Mouse (Mus musculus) erythroblast, embryonic 14.5 days (primary cell): ENCODE results near the gene Zfp366.

Experiments used
- GATA1 ChIP-seq: IDR thresholded peaks from 2 replicates; pipeline ENCODE4 v1.6.1; 2012; ENCODE audit warnings: low read length, inconsistent platforms, mixed read lengths
- TAL1 ChIP-seq: IDR thresholded peaks from 3 replicates; pipeline ENCODE4 v1.6.1; 2012; ENCODE audit warnings: low read length, inconsistent platforms, mixed read lengths

GRCm38 (mm10) chr13:99222476-99222875 is 37.9 kb downstream of the Zfp366 start:
- TF ChIP-seq GATA1 (no peak), TAL1 (no peak)
